Mouse (Mus musculus) macrophage (primary cell): ENCODE measurements around the gene Cyb5d1. TPM values are rescaled to one million over a fixed set of nuclear protein-coding genes. Genes with fewer than 3 reads are reported as not detected.

Source experiments
- H3K27ac ChIP-seq: fragments of 350-480 bp; formaldehyde crosslinking; 2 replicates; pipeline ENCODE4 v1.9.0; 2021
- H3K36me3 ChIP-seq: fragments of 350-480 bp; formaldehyde crosslinking; 2 replicates; pipeline ENCODE4 v1.9.0; 2021; ENCODE audit errors: inconsistent target
- H3K4me3 ChIP-seq: fragments of 350-480 bp; formaldehyde crosslinking; 2 replicates; pipeline ENCODE4 v1.9.0; 2021; ENCODE audit errors: inconsistent target
- H3K79me2 ChIP-seq: fragments of 350-480 bp; formaldehyde crosslinking; 2 replicates; pipeline ENCODE4 v1.9.0; 2021; ENCODE audit errors: inconsistent target
- WGBS: methylation state at CpG from one replicate; pipeline ENCODE4 v1.1.7; 2026; ENCODE audit warnings: inconsistent platforms; ENCODE audit not compliant: missing documents; 5-methylcytosine and 5-hydroxymethylcytosine counted together
- polyA plus RNA-seq: library from polyadenylated mRNA; stranded (reverse); fragments of 250-400 nt; gene quantifications from 3 replicates; pipeline ENCODE4 v1.2.4, GENCODE M21; 2018; ENCODE audit warnings: inconsistent platforms

The Cyb5d1 gene
- polyA plus RNA-seq, 1 experiment from 2014 or later: 31.3 TPM

GRCm38 (mm10) chr11:69419813-69420553, 24.6 kb upstream of the Cyb5d1 start:
- peak overlapping the region; percentile 34 for H3K4me3 ChIP-seq
- H3K36me3 ChIP-seq: no peaks in the 10 kb centered on the region
- H3K79me2 ChIP-seq: no peaks in the 10 kb centered on the region
- peak overlapping the region; percentile 80 for H3K27ac ChIP-seq
- WGBS: 4% methylated on average over 18 of the region's 31 CpGs

- Histone ChIP-seq H3K27ac (peak overlapping the region; percentile 80), H3K36me3 (no peaks in the 10 kb centered on the region)
- WGBS: 1% methylated on average over 18 of the region's 19 CpGs
Observed at GRCm38 (mm10) chr11:69419443-69419812, 24.0 kb upstream of the Cyb5d1 start.

DNA sequence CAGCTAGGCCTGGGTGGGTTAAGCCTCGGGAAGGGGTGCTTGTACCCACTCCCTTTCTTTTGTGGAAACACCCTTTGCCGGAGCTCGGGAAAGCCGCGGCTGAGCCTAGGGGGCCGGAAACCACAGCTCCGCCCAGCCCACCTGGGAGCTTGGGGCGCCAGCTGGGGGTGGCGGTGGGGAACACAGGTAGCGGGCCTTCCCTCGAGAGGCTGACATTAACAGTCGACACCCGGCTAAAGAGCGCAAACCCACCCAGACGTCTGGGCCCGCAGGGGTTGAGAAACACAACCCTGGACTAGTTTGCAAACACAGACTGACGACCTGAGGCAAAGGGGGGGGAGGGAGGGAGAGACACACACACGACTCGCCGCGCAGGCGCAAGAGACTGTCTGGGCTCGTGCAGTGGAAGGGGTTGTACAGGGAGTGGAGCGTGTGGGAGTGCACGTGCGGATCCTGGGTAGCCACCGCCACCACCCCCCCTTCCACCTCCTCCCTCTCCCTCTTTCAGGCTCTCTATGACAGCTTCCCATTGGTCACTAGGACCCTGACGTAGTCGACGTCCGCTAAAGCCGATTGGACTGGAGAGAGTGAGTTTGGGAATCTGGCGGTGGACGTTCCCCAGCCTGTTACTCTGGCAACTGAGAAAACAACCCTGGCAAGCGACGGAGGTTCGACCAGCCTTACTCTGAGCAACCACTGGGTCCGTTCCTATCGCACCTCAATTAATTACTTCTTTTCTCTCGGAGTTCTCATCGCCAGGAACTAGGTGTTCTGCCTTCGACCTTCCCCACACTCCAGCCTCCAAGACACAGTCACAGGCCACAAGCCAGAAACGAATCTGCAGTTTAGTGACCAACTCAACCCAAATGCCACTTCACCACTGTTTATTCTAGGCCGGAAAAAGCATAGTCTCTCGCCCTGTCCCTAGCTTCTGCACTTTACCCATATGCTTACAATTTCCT, 23.3 kb upstream of the Cyb5d1 start:
- WGBS: under 1% methylated on average over 43 of the region's 45 CpGs
- Histone ChIP-seq H3K27ac (peak overlapping the region; percentile 80), H3K79me2 (no peaks in the 10 kb centered on the region), H3K4me3 (peak overlapping the region; percentile 36), H3K36me3 (no peaks in the 10 kb centered on the region)

More at GRCm38 (mm10) chr11:69419443-69419812, 24.0 kb upstream of the Cyb5d1 start:
- Histone ChIP-seq H3K79me2 (no peaks in the 10 kb centered on the region), H3K4me3 (peak overlapping the region; percentile 34)

DNA sequence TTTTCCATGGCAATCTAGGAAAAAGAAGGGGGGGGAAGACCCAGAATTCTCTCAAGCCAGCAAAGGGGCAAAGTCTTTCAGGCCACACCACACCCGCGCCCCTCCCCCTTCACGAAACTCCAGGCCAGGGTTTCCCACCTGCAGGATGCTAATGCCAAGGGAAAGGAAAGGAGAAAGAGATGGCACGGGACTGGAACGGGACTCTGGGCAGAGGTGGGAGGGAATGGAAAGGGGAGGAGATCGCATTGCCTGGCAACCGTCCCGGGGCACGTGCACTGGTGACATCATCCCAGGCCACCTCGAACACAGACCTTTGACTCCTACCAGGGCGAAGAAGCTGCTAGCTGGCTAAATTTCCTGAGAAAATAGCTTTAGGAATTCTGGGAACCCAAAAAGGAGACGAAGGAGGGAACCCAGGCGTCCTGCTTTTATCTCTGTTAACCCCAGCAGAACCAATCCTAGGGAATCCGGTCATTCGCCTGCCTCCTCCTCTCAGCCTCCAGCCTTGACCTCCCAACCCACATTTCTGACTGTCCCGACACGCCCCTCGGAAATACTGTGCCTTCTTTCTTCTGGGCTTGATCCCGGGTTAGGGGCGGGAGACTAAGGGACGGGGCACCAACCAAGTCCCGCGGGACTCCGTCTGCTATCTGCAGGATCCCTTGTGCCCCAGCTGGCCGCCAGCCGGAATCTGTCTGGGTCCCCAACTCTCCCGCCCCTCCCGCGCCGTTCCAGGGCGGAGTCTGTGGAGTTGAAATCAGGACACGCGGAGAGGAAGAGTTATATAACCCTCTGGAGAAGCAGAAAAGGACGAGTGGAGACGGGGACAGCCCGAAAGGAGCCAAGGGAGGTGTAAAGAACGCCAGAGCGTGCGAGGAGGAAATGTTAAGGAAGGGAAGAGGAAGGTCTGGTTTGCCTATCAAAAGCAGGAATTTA, 22.3 kb upstream of the Cyb5d1 start:
- WGBS: under 1% methylated on average over 39 of the region's 39 CpGs
- Histone ChIP-seq H3K79me2 (no peaks in the 10 kb centered on the region), H3K4me3 (peak overlapping the region; percentile 36), H3K27ac (peak overlapping the region; percentile 80), H3K36me3 (no peaks in the 10 kb centered on the region)

DNA sequence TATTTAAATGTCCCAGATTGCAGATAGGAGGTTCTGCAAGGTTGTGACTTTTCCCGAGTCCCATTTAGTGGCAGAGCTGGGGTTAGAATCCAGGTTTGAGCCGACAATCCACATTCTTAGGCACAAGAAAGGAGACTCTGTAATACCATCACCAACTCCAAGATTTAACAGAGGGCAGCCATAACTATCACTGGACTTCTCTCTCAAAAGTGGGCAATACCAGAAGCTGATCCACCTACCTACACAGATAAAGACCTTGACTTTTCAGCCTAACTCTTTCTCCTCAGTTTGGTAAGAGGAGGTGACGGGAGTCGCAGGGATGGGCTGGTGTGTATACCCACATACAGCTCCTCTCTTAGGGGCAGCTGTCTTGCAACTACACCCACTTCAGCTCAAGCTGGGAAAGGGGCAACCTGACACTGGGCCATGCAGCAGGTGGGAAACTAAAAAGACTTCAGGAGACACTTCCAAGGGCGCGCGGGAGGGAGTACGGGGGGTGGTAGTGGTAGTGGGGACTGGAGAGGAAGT, 21.6 kb upstream of the Cyb5d1 start:
- Histone ChIP-seq H3K36me3 (no peaks in the 10 kb centered on the region), H3K4me3 (no peak overlapping the region), H3K27ac (peak overlapping the region; percentile 80; the same call in 1 of the 2 replicates), H3K79me2 (no peaks in the 10 kb centered on the region)
- WGBS: 48% methylated on average over 8 of the region's 8 CpGs

GRCm38 (mm10) chr11:69416509-69416908, 21.1 kb upstream of the Cyb5d1 start:
- no peaks in the 10 kb centered on the region for H3K36me3 ChIP-seq
- WGBS: 23% methylated on average over 4 of the region's 4 CpGs
- no peak overlapping the region; the same call in 1 of the 2 replicates for H3K4me3 ChIP-seq
- H3K27ac ChIP-seq: no peak overlapping the region
- H3K79me2 ChIP-seq: no peaks in the 10 kb centered on the region

GRCm38 (mm10) chr11:69415668-69416451, 20.4 kb upstream of the Cyb5d1 start:
- Histone ChIP-seq H3K79me2 (no peaks in the 10 kb centered on the region), H3K4me3 (peak overlapping the region; percentile 10; the same call in 1 of the 2 replicates), H3K36me3 (no peaks in the 10 kb centered on the region), H3K27ac (peak overlapping the region; percentile 22)
- WGBS: 23% methylated on average over 12 of the region's 25 CpGs

GRCm38 (mm10) chr11:69415327-69415667, 19.9 kb upstream of the Cyb5d1 start:
- Histone ChIP-seq H3K4me3 (peak overlapping the region; percentile 10; the same call in 1 of the 2 replicates), H3K36me3 (no peaks in the 10 kb centered on the region), H3K79me2 (no peaks in the 10 kb centered on the region), H3K27ac (peak overlapping the region; percentile 22)
- 32% methylated on average over 3 of the region's 3 CpGs for WGBS

- WGBS: 62% methylated on average over 4 of the region's 4 CpGs
- peak overlapping the region; percentile 22 for H3K27ac ChIP-seq
- H3K79me2 ChIP-seq: no peaks in the 10 kb centered on the region
- H3K4me3 ChIP-seq: no peak overlapping the region
- no peaks in the 10 kb centered on the region for H3K36me3 ChIP-seq
Observed at GRCm38 (mm10) chr11:69414421-69415326, 19.2 kb upstream of the Cyb5d1 start.

- H3K36me3 ChIP-seq: no peaks in the 10 kb centered on the region
- WGBS: 69% methylated on average over 12 of the region's 12 CpGs
- peak within 1 kb of the TSS; percentile 22; the same call in 1 of the 2 replicates for H3K27ac ChIP-seq
- H3K79me2 ChIP-seq: no peaks in the 10 kb centered on the region
- no peak within 1 kb of the TSS for H3K4me3 ChIP-seq
Observed at GRCm38 (mm10) chr11:69413221-69414181, 18.1 kb upstream of the Cyb5d1 start, which contains the start of gene Kdm6b. TSS of gene Kdm6b (minus strand) at chr11:69413675.

- Histone ChIP-seq H3K36me3 (no peaks in the 10 kb centered on the region), H3K79me2 (peaks cover 8% of the 10 kb centered on the region; the same call in 1 of the 2 replicates), H3K4me3 (no peak overlapping the region), H3K27ac (no peak overlapping the region)
- 82% methylated on average over 7 of the region's 7 CpGs for WGBS
Observed at GRCm38 (mm10) chr11:69412548-69412947, 17.1 kb upstream of the Cyb5d1 start.
